Mouse (Mus musculus) cerebellum, postnatal 10 days (tissue): ENCODE results near the gene Gm34653.
"Not testable (repeated sequence)": the region's sequence is repeated elsewhere in the genome, so short reads cannot be mapped to it uniquely, and the experiment has no call there.

ENCODE experiments used
- DNase-seq, 2 experiments: peaks; one replicate each; pipeline ENCODE4 v3.0.0; 2021; ENCODE audit warnings: mixed read lengths in 2 of 2

Gene Gm34653

GRCm38 (mm10) chr2:34832766-34833457 lies at the start of gene Gm34653:
Gm34653 (plus strand) TSS chr2:34833007.
- DNase-seq: not testable (repeated sequence)

DNA sequence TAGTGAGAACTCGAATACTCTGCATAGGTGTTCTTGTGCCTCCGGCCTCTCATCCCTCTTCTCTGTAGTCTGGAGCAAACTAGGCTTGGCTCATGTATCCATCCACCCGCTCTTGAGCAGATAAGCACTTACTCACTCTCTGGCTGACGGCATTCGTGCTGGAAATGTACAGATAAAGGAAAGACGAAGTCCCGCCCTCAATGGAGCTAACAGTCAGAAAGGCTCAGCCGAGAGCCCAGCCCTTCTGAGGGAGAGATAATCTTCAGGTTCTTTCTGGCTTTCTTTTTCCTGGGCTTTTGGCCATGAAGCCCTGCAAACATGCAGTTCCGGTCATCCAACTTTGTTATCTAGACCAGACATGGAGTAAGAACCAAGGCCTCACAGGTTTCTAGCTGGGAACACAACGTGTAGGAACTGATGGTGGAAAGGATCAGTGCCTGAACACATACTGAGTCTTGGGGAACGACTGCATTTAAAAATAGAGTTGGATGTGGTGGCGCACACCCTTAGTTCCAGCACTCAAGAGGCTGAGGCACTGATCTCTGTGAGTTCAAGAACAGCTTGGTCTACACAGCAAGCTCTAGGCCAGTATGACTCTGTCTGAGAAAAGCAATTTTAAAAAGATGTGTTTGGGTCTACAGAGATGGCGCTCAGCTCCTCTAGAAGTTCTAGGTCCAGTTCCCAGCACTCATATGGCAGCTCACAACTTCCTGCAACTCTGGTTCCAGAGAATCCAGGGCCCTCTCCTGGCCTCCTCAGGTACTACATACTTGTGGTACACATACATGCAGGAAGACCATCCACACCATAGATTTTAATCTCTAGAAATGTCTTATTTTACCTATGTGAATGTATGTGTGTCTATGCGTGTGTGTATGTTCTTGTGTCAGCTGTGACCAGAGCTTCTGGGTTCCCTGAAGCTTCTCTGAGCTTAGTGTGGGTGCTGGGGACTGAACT lies 49.5 kb upstream of the Gm34653 start:
- no peak for DNase-seq

DNA sequence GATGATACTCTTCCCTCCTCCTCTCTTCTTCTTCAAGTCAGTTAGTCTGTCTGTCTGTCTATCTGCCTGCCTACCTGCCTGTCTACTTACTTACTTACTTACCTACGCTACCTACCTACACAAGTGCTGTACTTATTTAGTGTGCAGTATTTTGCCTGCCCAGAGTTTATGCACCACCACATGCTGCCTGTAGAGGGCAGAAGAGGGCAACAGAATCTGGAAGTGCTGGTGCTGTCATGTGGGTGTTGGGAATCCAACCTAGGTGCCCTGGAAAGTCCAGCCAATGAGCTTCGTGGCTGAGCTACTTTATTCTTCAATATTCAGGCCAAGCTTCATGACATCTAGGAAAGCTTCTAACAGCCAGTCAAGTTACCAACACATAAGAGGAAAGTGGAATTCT lies 48.7 kb upstream of the Gm34653 start:
- peak; percentile 55 to 61 for DNase-seq

- no peak for DNase-seq
These were observed 42.5 kb upstream of the Gm34653 start for GRCm38 (mm10) chr2:34790282-34790681.

DNA sequence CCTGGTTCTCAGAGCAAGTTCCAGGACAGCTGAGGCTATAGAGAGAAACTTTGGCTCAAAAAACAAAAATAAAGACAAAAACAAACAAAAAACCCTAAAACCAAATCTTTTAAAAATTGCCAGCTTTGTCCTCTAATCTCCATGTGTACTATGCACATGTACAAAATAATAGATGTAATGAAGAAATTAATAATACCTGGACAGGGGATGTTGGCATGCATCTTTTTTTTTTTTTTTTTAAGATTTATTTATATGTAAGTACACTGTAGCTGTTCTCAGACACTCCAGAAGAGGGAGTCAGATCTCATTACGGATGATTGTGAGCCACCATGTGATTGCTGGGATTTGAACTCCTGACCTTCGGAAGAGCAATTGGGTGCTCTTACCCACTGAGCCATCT lies 40.3 kb upstream of the Gm34653 start:
- DNase-seq: not testable (repeated sequence)

DNA sequence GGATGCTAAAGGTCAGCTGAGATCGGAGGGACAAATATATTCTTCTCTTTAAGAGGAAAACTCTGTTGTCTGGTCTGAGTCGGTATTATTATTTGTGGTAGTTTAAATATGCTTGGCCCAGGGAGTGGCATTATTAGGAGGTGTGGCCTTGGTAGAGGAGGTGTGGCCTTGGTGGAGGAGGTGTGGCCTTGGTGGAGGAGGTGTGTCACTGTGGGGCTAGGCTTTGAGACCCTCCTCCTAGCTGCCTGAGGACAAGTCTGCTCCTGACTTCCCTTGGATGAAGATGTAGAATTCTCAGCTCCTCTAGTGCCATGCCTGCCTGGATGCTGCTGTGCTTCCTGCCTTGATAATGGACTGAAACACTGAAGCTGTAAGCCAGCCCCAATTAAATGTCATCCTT lies 38.3 kb upstream of the Gm34653 start:
- DNase-seq: no peak

DNA sequence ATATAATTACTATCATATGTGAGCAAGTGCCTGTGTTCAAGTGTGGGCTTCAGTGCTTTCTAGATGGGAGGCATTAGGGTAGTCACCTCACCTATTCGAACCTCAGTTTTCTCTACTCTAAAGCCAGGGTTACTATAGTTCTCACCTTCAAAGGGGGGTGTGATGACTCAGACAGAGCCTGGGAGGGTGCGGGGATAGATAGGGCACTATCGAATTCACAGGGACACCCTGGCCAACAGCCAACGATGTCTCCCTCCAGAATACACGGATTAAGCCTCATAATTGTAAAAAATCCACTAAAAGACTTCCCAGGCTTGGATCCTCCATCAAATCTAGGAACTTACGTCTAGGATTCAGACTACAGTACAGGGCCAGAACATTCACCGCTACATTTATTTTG lies 37.4 kb upstream of the Gm34653 start:
- no peak for DNase-seq

DNA sequence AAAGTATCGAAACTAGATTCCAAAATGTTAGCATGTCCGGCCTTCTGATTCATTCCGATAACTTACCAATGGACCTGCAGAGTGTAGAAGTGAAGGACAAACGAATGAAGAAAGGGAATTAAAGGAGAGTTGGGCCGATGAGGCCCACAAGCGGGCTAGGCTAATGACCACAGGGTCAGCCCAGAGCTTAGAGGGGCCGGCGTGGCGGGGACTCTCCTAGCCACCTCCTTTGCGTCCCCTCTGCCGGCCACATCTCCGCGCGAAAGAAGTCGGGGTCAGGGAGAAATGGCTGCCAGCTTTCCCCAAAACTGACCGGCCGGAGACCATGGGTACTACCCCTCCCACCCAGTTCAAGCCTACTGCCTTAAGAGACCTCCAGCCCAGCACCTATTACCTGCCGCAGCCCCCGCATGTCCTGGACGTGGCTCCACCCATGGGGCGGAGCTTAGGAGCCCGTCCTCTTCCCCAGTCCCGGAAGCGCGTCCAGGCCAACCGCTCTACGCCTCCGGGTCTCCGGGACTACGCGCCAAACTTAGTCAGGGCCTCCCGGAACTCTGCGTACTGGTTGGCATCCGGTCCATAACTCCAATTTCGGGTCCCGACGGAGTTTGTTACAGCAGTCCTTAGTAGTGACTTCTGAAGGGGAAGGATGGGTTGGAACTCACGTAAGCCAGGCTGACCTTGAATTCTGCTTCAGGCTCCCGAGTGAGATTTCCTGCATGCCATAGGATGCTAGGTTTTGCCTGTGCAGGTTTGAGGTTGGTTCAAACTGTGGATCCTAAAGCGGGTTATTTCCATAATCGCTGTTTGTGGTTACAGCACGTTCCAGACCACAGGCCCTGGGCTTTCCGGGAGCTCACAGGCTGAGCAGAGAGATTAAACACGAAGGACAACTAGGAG lies 33.2 kb upstream of the Gm34653 start, which contains the start of gene Rabepk:
TSS of gene Rabepk (minus strand) at position 556 of the 900 bp plus-strand sequence.
- DNase-seq: peak; percentile 83 to 89

DNA sequence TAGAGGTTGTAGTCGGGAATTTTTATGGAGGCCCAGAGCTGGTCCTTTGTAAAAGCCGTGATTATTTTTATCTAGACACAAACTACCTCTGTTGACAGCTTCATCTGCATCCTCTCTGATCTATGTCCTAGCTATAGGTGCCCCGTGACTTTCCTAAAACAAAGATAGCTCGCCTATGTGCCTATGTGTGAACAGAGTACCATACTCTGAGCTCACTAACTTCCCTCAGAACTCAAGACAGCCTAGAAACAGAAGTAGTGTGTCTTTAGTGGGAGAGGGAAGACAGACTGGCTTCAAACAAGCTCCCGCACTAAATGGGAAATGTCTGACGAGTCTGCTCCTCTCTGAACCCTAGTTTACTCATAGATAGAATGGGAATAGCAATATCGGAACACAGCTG lies 32.4 kb upstream of the Gm34653 start:
- no peak for DNase-seq

DNA sequence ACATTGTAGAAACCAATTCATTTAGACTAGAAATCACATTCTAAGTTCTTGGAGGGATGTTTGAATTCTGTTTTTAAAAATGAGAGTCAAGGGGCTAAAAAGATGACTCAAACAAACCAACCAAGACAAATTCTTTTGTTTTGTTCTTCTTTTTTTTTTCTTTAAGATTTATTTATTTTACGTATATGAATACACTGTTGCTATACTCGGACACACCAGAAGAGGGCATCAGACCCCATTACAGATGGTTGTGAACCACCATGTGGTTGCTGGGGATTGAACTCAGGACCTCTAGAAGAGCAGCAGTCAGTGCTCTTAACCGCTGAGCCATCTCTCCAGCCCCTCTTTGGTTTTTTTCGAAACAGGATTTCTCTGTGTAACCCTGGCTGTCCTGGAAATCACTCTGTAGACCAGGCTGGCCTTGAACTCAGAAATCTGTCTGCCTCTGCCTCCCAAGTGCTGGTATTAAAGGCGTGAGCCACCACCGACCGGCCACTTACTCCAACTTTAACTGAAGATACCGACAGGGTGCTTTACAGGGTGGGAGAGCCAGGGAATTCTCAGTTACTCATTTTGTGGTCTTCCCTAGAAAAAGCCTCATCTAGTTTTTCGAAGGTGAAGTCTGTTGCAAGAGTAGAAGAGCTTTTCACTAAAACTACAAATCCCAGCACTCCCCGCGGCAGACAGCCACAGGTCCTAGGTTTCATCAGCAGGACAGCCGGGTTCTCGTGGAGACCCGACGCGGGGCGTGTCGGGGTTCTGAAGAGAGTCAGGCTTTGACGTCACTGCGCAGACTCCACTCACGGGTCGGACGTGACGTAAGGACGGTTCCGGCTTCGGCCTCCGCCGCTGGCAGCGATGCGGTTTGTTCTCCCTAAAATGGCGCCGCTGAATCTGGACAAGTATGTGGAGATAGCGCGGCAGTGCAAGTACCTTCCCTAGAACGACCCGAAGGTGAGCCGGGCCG lies 31.0 kb upstream of the Gm34653 start:
- peak; percentile 98 to 99 for DNase-seq

- DNase-seq: peak; percentile 32 to 39
These were observed 30.1 kb upstream of the Gm34653 start for GRCm38 (mm10) chr2:34802565-34803245.

DNA sequence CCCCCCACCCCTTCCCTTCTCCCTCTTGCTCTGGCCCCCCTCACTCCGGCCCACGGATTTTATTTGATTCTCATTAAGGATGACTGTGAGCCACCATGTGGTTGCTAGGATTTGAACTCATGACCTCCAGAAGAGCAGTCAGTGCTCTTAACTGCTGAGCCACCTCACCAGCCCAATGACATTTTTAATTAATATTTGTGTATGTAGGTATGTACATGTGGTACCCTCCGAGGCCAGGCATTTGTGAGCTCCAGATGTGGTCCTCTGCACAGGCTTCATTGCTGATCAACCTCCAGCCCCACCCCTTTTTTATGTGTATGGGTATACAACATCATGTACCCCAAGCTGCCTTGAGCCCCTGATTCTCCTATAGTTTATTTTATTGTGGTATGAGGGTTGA lies 29.1 kb upstream of the Gm34653 start:
- no peak for DNase-seq

GRCm38 (mm10) chr2:34804172-34804571 lies 28.6 kb upstream of the Gm34653 start:
- DNase-seq: no peak

GRCm38 (mm10) chr2:34804815-34805214 lies 28.0 kb upstream of the Gm34653 start:
- DNase-seq: peak; percentile 24 to 47

DNA sequence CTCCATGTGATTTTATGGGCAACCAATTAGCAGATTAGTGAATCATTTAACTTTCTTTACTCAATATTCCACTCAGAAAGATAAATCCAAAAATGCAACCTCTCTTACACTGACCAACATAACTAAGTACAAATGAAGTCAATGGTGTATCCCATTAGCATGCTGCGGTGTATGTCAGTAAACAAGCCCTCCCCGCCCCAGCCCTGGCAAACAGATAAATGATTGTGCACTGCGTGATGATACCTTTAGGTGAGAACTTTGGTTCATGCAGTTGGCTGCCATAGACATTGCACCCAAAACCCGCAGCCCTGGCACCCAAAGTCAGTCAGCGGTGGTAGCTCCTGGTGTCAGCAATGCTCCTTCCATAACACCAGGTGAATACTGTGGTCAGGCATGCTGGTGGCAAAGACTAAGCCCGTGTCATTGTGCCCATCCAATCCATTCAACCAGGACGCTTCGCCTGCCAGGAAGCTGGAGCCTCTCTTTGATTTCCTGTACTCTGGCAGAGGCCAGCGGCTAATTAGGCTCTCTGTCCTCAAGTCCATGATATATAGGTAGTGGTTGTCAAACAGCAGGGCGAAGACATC lies 27.4 kb upstream of the Gm34653 start:
- DNase-seq: no peak

DNA sequence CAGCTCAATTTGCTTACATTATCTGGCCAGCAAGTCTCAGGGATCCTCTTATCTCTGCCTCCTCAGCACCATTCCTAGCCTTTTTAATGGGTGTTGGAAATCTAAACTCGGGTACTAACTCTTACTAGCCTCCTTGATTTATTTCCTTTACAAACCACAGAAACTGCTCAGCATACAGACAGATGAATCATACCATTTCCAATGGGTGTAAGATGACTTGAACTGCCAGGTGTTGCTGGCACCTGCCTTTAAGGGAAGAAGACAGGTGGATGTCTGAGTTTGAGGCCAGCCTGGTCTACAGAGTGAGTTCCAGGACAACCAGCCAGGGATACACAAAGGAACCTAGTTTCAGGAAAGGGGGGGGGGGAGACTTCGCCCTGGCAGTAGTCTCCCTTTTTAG lies 24.8 kb upstream of the Gm34653 start:
- no peak for DNase-seq

DNA sequence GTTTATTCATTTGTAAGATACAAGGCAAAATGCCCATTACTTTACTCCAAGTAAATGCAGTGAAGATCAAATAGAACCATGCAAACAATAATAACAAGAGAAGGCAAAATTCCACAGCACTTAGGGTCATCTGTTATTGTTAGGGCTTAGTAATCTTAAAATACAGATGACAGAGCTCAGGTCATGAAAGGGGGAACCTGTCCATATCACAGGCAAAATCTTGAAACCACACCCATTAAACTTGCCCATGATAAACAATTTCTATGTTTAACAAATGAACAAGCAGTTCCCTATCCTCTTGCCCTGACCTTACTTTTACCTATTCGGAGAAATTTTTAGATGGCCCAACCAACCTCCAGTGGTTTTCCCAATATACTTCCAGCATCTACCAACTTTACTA lies 23.2 kb upstream of the Gm34653 start:
- no peak for DNase-seq

- no peak for DNase-seq
These were observed 22.0 kb upstream of the Gm34653 start for GRCm38 (mm10) chr2:34810775-34811174.

GRCm38 (mm10) chr2:34812706-34813105 lies 20.1 kb upstream of the Gm34653 start:
- no peak for DNase-seq

DNA sequence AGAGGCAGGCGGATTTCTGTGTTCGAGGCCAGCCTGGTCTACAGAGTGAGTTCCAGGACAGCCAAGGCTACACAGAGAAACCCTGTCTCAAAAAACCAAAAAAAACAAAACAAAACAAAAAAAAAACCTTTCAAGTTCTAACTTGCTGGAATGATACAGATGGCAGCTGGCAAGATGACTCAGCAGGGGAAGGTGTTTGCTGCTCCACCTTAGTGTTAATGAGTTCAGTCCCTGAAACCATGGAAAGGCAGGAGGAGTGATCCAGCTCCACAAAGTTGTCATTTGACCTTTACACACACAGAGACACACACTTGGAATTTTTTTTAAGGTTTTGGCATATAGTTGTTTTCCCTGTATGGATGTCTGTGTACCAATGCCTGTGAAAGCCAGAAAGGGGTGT lies 16.9 kb upstream of the Gm34653 start:
- DNase-seq: not testable (repeated sequence)

- no peak for DNase-seq
These were observed 14.3 kb upstream of the Gm34653 start for GRCm38 (mm10) chr2:34818492-34818891.
